Mouse (Mus musculus) E14TG2a.4 (cell line): ENCODE measurements at regions not wholly inside any gene's neighbourhood (a gene's known extent, or its start where the extent isn't known, plus 50 kb on each side); places are given as distances from the start of the nearest gene placed in this dataset.

Experiments used
- CTCF ChIP-seq: conservative IDR thresholded peaks from 2 replicates; pipeline ENCODE4 v1.5.1; 2014; ENCODE audit warnings: low read length
- NANOG ChIP-seq: IDR thresholded peaks from 2 replicates; pipeline ENCODE4 v1.6.1; 2014; ENCODE audit warnings: borderline replicate concordance, low read length, mixed read lengths
- POU5F1 ChIP-seq: IDR thresholded peaks from 2 replicates; pipeline ENCODE4 v1.6.1; 2014; ENCODE audit warnings: low read length, borderline replicate concordance

GRCm38 (mm10) chr6:37665576-37665975 is 135.6 kb downstream of the Akr1d1 start:
- TF ChIP-seq CTCF, result no peak
- TF ChIP-seq POU5F1, result no peak
- no peak for TF ChIP-seq NANOG
